Mouse (Mus musculus): ENCODE results near the gene Fgfr2. TPM values are rescaled to one million over a fixed set of nuclear protein-coding genes. Genes with fewer than 3 reads are reported as not detected.
A peak's percentile ranks its signal among the peaks of the same experiment; 100 is the strongest.
"Not testable (repeated sequence)": the region's sequence is repeated elsewhere in the genome, so short reads cannot be mapped to it uniquely, and the experiment has no call there.

Fgfr2 gene
- polyA plus RNA-seq, 1 experiment from 2014 or later: 67.0 TPM

DNA sequence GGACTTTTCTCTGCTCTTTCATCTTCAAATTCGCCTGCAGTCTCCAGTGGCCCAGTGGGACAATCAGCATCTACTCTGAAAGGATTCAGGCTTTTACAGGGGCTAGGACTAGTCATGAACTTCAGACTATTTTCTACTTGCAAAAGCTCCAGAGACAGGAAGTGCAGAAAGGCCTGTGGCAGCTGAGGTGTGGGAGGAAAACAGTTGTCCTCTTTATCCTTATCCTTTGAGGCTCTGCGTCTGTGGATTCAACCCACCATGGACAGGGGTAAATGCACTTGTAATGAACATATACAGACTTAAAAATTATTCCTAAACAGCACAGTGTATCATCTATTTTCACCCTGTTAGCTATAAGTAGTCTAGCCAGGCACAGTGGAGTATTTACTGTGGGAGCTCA, 2518.8 kb downstream of the Fgfr2 start:
- H3K4me3 ChIP-seq (replicated peaks): no peak overlapping the region
- no peak overlapping the region for H3K27ac ChIP-seq
- no peak for ATAC-seq
- no peak overlapping the region for H3K4me2 ChIP-seq (replicated peaks)
- H3K36me3 ChIP-seq: no peaks in the 10 kb centered on the region
- H3K9ac ChIP-seq: no peak overlapping the region
- no peaks in the 10 kb centered on the region for H3K4me1 ChIP-seq (replicated peaks)
- H3K27me3 ChIP-seq (replicated peaks): no peaks in the 10 kb centered on the region
- no peaks in the 10 kb centered on the region for H3K9me3 ChIP-seq
- WGBS: 77% methylated on average over 2 of the region's 2 CpGs

DNA sequence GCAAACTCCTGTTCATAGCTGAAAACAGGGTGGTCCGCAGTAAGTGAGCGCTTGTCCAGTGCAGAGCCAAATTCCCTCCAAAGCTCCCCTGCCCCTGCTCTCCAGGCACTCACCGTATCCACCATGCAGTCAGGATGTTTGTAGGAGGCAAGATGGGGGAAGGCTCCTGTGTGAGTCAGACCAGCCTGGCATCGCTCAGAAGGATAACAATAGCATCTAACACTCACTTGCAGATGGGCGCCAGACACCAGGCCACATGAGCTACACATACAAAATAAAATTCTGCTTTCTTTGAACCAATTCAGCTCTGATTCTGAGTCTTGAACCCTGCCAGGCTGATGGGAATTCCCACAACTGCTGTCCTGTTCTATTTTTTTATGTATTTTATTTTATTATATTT, 2519.6 kb downstream of the Fgfr2 start:
- ATAC-seq: no peak
- no peaks in the 10 kb centered on the region for H3K36me3 ChIP-seq
- no peak overlapping the region for H3K4me3 ChIP-seq (replicated peaks)
- no peak overlapping the region for H3K27ac ChIP-seq
- H3K4me1 ChIP-seq (replicated peaks): no peaks in the 10 kb centered on the region
- no peaks in the 10 kb centered on the region for H3K27me3 ChIP-seq (replicated peaks)
- H3K9me3 ChIP-seq: no peaks in the 10 kb centered on the region
- H3K4me2 ChIP-seq (replicated peaks): no peak overlapping the region
- 84% methylated on average over 5 of the region's 5 CpGs for WGBS
- H3K9ac ChIP-seq: no peak overlapping the region

DNA sequence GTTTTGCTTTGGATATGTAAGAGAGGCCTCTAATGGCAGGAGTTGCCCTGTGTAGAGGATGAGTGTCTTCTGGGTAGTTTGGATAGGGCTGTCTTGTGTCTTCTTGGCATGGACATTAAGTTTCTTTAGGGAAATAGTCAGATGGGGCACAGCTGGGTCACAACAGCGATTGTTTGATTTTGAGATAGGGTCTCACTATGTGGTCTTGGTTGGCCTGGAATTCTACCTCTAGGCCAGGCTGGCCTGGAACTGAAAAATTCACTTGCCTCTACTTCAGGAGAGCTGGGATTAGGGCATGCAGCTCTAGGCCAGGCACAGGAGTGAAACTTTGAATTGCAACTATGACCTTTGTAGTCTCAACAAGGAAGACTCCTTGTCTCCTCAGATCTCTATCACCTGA, 2520.3 kb downstream of the Fgfr2 start:
- ATAC-seq: no peak
- Histone ChIP-seq H3K4me2 (replicated peaks) (no peak overlapping the region), H3K9ac (no peak overlapping the region)

DNA sequence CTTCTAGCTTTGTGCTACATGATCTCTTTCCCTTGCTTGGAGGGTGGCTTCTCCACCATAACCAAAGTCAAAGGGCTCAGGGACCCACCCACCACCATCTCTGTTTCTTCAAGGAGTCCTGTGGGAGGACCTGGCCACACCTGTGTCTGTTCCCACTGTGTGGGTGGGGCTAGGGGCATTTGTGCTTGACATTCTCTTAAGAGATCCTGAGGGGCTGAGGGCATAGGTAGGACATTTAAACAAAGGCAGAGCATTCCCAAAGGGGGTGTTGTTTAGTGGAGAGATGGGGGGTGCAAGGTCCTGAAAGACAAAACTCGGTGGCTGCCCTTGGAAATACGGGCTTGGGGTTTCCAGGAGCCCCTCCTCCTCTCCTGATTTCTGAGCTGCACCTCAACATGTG, 2522.6 kb downstream of the Fgfr2 start:
- 76% methylated on average over 2 of the region's 2 CpGs for WGBS
- H3K4me1 ChIP-seq (replicated peaks): 0 out of 2 replicates have a peak, but pooled peaks cover 2% of the 10 kb centered on the region
- H3K9ac ChIP-seq: no peak overlapping the region

More for the DNA sequence above, 2520.3 kb downstream of the Fgfr2 start:
- Histone ChIP-seq H3K27ac (no peak overlapping the region), H3K36me3 (no peaks in the 10 kb centered on the region), H3K4me1 (replicated peaks) (no peaks in the 10 kb centered on the region), H3K9me3 (no peaks in the 10 kb centered on the region), H3K4me3 (replicated peaks) (no peak overlapping the region), H3K27me3 (replicated peaks) (no peaks in the 10 kb centered on the region)
- 81% methylated on average over 1 of the region's 1 CpGs for WGBS

DNA sequence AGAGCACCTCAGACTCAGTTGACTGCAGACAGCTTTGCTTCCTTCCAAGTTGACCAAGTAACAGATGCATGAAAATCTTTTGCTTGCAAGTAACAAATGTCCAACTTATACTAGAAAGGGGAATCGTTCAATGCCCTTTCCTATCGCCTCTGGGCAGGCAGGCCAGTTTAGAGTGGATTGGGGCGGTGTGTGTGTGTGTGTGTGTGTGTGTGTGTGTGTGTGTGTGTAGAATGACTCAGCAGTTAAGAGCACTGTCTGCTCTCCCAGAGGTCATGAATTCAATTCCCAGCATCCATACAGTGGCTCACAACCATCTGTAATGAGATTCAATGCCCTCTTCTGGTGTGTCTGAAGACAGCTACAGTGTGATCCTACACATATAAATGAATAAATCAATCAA, 2523.1 kb downstream of the Fgfr2 start:
- H3K27ac ChIP-seq: no peak overlapping the region
- no peak overlapping the region for H3K9ac ChIP-seq
- no peak overlapping the region for H3K4me3 ChIP-seq (replicated peaks)
- 0 out of 2 replicates have a peak, but pooled peaks cover 2% of the 10 kb centered on the region for H3K4me1 ChIP-seq (replicated peaks)
- H3K9me3 ChIP-seq: no peaks in the 10 kb centered on the region
- WGBS: 79% methylated on average over 3 of the region's 3 CpGs
- H3K36me3 ChIP-seq: no peaks in the 10 kb centered on the region
- no peaks in the 10 kb centered on the region for H3K27me3 ChIP-seq (replicated peaks)
- no peak for ATAC-seq
- H3K4me2 ChIP-seq (replicated peaks): no peak overlapping the region

More for the DNA sequence above, 2522.6 kb downstream of the Fgfr2 start:
- ATAC-seq: no peak
- Histone ChIP-seq H3K4me2 (replicated peaks) (no peak overlapping the region), H3K27me3 (replicated peaks) (no peaks in the 10 kb centered on the region), H3K27ac (no peak overlapping the region), H3K9me3 (no peaks in the 10 kb centered on the region), H3K36me3 (no peaks in the 10 kb centered on the region), H3K4me3 (replicated peaks) (no peak overlapping the region)

DNA sequence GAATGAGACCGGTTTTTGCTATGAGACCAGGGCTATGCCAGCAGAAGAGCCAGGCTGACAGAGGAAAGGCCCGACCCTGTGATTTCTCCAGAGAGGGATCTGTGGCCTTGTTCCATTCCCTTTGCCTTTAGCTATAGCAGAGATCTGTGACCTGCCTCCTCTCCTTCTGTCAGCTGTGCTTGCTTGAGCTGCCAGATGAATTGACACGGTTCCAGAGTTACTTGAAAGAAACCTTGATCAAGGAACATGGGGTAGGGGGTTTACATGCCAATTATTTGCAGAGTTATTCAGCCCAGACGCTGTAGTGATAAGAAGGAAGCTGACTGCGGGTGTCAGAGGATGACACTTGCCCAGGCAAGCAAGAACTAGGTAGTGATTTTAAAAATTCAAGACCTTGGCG, 2525.6 kb downstream of the Fgfr2 start:
- WGBS: 79% methylated on average over 6 of the region's 6 CpGs
- Histone ChIP-seq H3K4me2 (replicated peaks) (no peak overlapping the region), H3K27ac (no peak overlapping the region), H3K27me3 (replicated peaks) (no peaks in the 10 kb centered on the region), H3K4me3 (replicated peaks) (no peak overlapping the region), H3K4me1 (replicated peaks) (0 out of 2 replicates have a peak, but pooled peaks cover 2% of the 10 kb centered on the region), H3K36me3 (no peaks in the 10 kb centered on the region), H3K9ac (no peak overlapping the region), H3K9me3 (no peaks in the 10 kb centered on the region)
- ATAC-seq: no peak

DNA sequence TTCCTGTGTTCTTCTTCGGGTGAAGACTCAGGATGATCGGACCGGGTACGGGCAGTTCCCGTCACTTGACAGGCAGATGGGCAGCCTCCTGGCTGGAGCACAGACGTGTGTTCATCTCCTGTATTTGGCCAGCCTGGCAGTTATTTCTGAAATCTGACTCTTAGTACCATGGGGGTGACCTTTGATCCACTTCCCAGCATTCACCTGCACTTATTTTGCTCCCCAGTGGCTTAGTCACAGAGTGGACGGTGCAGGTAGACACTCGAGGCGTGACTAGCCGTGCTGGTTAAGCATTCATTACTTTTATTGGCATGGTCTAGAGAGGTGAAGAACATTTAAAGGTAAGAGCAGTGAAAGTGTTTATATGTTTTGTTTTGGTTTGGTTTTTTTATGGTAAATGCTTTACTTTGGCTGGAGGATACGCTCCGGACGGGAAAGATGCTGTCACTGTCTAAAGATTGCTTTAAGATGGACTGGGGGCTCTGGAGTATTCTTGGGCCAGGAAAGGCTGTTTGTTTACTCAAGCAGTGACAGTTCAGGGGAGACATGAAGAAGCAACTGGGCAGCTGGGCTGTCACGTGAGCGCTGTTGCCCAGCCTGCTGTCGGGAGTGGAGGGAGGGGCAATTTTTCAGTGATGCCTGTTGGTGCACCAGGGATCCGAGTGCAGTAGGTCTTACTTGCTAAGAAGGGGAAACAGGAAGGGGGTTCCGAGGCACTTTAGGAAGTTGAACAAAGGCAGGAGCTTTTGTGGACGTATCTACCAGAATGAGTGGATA, 2526.9 kb downstream of the Fgfr2 start:
- not testable (repeated sequence) for H3K9me3 ChIP-seq; H3K9ac ChIP-seq; H3K27me3 ChIP-seq (replicated peaks); H3K27ac ChIP-seq; H3K36me3 ChIP-seq; H3K4me1 ChIP-seq (replicated peaks); H3K4me2 ChIP-seq (replicated peaks); H3K4me3 ChIP-seq (replicated peaks)
- peak; percentile 53 for ATAC-seq
- 34% methylated on average over 9 of the region's 19 CpGs for WGBS

DNA sequence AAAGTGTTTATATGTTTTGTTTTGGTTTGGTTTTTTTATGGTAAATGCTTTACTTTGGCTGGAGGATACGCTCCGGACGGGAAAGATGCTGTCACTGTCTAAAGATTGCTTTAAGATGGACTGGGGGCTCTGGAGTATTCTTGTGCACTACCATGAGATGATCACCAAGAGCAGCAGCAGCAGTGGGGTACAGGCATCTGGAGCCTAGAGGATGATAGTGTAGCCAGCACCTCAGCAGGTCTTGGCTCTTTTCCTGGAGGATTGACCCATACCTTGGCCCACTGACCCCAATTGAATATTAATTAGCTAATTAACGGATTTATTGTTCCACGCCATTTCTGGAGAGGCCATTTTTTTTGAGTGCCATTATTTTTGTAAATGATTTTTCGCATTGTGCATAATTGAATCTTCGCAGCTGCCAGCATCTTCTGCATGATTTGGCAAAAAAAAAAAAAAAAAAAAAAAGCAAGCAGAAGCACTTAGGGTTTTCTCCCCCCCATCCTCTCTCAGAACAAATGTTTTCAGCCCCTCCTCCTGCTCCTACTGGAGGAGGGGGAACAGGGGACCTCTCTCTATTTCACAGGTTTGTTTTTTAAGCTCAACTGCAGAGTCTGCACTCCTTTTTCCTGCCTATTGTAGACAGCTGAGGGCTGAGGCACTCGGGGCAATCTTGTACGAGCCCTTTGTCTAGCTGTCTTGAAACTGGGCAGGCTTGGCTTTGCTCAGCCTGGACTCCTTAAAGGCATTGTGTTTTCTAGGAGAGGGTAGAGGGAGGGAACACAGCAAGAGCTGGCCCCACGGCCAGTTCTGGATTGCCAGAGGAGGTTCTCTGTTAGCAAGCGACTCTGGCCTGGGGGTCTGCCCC, 2529.5 kb downstream of the Fgfr2 start:
- not testable (repeated sequence) for H3K27ac ChIP-seq; H3K4me3 ChIP-seq (replicated peaks); H3K4me2 ChIP-seq (replicated peaks); H3K9me3 ChIP-seq; H3K36me3 ChIP-seq; H3K9ac ChIP-seq; ATAC-seq; H3K4me1 ChIP-seq (replicated peaks); H3K27me3 ChIP-seq (replicated peaks)
- WGBS: 62% methylated on average over 9 of the region's 11 CpGs

DNA sequence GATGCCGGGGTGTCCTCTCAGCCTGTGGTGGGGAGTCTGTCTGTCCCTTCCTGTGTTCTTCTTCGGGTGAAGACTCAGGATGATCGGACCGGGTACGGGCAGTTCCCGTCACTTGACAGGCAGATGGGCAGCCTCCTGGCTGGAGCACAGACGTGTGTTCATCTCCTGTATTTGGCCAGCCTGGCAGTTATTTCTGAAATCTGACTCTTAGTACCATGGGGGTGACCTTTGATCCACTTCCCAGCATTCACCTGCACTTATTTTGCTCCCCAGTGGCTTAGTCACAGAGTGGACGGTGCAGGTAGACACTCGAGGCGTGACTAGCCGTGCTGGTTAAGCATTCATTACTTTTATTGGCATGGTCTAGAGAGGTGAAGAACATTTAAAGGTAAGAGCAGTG, 2530.2 kb downstream of the Fgfr2 start:
- not testable (repeated sequence) for H3K36me3 ChIP-seq; H3K27me3 ChIP-seq (replicated peaks)

DNA sequence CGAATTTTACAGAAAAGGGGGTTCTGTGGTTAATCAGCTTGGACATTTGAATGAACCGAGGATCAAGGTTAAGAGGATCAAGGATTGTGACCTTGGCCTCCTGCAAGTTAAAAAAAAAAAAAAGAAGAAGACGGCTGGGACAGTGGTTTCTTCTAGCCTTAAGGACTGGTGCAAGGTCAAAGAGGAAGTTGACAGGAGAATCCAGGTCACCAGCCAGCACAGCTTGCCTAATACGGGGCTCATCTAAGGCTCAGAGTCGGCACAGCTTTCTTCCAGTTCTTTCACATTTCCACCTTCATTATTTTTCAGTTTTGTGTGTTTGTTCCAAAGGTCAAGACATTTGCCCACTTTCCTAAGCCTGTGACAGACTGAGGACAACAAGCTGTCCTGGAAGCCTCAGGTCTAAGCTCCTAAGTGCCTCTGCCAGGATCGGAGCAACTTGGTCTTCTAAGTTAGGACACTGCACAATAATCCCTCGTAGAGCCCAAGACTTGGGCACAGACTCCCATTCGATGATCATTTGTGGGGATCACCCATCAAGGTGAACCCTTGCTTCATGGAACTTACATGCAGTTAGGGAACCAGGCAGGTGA, 2532.2 kb downstream of the Fgfr2 start:
- no peaks in the 10 kb centered on the region for H3K36me3 ChIP-seq
- no peak overlapping the region for H3K4me2 ChIP-seq (replicated peaks)
- no peak for ATAC-seq
- 64% methylated on average over 8 of the region's 8 CpGs for WGBS
- H3K4me1 ChIP-seq (replicated peaks): 0 out of 2 replicates have a peak, but pooled peaks cover 3% of the 10 kb centered on the region
- H3K9ac ChIP-seq: no peak overlapping the region
- H3K9me3 ChIP-seq: no peaks in the 10 kb centered on the region
- H3K4me3 ChIP-seq (replicated peaks): no peak overlapping the region
- H3K27me3 ChIP-seq (replicated peaks): no peaks in the 10 kb centered on the region
- H3K27ac ChIP-seq: no peak overlapping the region

More for the DNA sequence above, 2530.2 kb downstream of the Fgfr2 start:
- not testable (repeated sequence) for H3K27ac ChIP-seq; H3K9me3 ChIP-seq; H3K9ac ChIP-seq; H3K4me2 ChIP-seq (replicated peaks); H3K4me3 ChIP-seq (replicated peaks); H3K4me1 ChIP-seq (replicated peaks)
- no CpG with 5 or more reads among the region's 11 CpGs for WGBS
- ATAC-seq: 0 out of 2 replicates have a peak, but pooled peaks have one; percentile 37

DNA sequence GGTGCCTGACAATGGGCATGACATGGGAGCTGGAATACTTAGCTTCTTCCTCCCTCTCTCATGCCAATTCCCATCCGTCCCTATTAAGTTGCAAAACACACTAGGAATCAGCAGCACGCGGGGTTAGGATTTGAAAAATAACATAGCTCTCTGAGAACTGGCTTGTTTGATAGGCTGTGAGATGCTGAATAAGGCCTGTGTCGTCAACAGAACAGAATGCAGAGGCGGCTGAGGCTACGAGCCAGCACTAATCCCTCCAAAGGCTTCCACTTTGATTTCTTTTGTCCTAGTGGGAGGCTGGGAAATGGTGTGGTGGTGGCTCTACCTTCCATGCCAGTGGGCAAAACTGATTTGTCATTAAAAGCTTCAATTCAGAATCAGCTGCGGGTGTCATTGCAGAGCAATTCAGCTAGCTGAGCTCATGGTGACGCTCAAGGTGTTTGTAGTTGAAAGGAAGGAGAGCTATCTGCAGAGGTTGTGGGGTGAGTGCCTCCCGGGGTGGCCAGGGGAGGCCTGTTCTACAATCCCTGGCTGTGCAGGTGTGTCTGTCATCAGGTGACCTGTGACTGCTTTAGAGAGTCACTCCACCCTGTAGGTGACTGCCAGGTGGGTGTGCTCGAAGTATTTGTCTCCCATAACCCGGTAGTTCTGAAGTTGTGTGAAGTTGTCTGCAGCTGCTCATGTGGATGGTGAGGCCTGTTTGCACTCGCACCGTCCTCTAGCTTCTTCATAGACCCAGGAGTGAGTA, 2532.9 kb downstream of the Fgfr2 start:
- ATAC-seq: peak; percentile 70
- no peak overlapping the region for H3K27ac ChIP-seq
- no peak overlapping the region for H3K9ac ChIP-seq
- 0 out of 2 replicates have a peak, but pooled peaks cover 3% of the 10 kb centered on the region for H3K4me1 ChIP-seq (replicated peaks)
- no peak overlapping the region for H3K4me3 ChIP-seq (replicated peaks)
- H3K27me3 ChIP-seq (replicated peaks): no peaks in the 10 kb centered on the region
- no peaks in the 10 kb centered on the region for H3K36me3 ChIP-seq
- H3K4me2 ChIP-seq (replicated peaks): no peak overlapping the region
- 61% methylated on average over 13 of the region's 13 CpGs for WGBS
- no peaks in the 10 kb centered on the region for H3K9me3 ChIP-seq
